Mouse (Mus musculus): ENCODE results near the gene Ikzf1.

Gene Ikzf1

GRCm38 (mm10) chr11:11766736-11767135 is 81.9 kb downstream of the Ikzf1 start:
- no peak for DNase-seq

- DNase-seq: no peak
Measured at GRCm38 (mm10) chr11:11768057-11768456, 83.3 kb downstream of the Ikzf1 start.

DNA sequence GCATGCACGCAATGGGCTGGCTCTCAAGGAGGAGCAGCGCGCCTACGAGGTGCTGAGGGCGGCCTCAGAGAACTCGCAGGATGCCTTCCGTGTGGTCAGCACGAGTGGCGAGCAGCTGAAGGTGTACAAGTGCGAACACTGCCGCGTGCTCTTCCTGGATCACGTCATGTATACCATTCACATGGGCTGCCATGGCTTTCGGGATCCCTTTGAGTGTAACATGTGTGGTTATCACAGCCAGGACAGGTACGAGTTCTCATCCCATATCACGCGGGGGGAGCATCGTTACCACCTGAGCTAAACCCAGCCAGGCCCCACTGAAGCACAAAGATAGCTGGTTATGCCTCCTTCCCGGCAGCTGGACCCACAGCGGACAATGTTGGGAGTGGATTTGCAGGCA is 84.5 kb downstream of the Ikzf1 start:
- no peak for DNase-seq

- DNase-seq: no peak
Measured at GRCm38 (mm10) chr11:11770691-11771090, 85.9 kb downstream of the Ikzf1 start.

- no peak for DNase-seq
Measured at GRCm38 (mm10) chr11:11772196-11772595, 87.4 kb downstream of the Ikzf1 start.

- no peak for DNase-seq
Measured at GRCm38 (mm10) chr11:11774384-11774783, 89.6 kb downstream of the Ikzf1 start.

GRCm38 (mm10) chr11:11774893-11775292 is 90.1 kb downstream of the Ikzf1 start:
- DNase-seq: no peak

GRCm38 (mm10) chr11:11776071-11776821 is 91.4 kb downstream of the Ikzf1 start:
- no peak for DNase-seq

DNA sequence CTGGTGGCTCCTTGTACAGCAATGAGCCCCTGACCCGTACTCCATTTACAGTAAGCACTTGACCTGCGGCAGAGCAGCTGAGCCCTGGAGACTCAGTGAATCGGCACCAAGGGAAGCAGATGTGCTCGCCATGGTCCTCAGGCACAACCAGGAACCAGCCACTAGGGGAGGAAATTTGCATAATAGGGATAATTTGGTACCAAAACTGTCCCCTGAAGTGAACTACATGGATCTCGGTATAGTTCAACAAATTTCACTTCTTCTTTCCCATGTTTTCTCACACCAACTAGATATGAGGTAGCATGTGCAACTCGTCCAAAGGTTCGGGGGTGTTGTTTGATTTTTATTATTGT is 92.0 kb downstream of the Ikzf1 start:
- DNase-seq: no peak

GRCm38 (mm10) chr11:11777246-11777645 is 92.4 kb downstream of the Ikzf1 start:
- no peak for DNase-seq

DNA sequence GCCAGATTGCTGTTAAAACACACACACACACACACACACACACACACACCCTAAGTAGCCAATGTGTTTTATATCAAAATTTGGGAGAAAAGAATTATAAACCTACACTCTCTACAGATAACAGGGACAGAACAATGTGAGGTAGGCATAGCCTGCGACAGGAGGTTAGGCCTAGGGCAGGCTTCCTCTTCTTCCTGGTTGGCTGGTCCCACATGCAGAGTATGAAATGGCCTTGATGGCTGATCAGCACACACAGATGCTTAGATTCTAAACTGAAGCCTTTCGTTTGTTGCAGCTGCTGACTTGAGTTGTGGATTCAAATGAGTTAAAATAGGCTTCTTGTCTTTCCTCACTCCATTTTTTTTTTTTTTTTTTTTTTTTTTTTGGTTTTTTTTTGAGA is 93.0 kb downstream of the Ikzf1 start:
- DNase-seq: no peak

- DNase-seq: no peak
Measured at GRCm38 (mm10) chr11:11778345-11778744, 93.5 kb downstream of the Ikzf1 start.

DNA sequence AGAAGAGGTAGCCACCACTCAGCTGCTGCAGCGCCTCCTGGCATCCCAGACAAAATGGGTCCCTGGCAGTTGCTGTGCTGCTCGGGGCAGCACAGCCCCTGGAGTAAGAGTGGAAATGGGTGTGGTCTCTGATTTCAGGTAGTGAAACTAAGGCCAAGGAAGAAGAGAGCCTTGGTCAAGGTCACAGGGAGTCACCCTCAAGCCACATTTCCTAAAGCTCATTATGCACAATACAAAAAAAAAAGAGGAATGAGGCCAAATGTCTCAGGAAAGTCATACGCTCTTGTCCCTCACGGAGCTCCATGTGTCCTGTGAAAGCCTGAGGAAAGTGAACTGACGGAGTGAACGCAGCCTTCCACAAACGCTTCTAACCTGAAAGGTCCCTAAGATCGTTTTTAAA is 96.9 kb downstream of the Ikzf1 start:
- DNase-seq: no peak

GRCm38 (mm10) chr11:11785457-11785856 is 100.7 kb downstream of the Ikzf1 start:
- DNase-seq: no peak

- peak; percentile 82 for DNase-seq
Measured at GRCm38 (mm10) chr11:11788521-11788974, 103.7 kb downstream of the Ikzf1 start.

- no peak for DNase-seq
Measured at GRCm38 (mm10) chr11:11794626-11795025, 109.8 kb downstream of the Ikzf1 start.

- DNase-seq: no peak
Measured at GRCm38 (mm10) chr11:11798690-11799089, 113.9 kb downstream of the Ikzf1 start.

DNA sequence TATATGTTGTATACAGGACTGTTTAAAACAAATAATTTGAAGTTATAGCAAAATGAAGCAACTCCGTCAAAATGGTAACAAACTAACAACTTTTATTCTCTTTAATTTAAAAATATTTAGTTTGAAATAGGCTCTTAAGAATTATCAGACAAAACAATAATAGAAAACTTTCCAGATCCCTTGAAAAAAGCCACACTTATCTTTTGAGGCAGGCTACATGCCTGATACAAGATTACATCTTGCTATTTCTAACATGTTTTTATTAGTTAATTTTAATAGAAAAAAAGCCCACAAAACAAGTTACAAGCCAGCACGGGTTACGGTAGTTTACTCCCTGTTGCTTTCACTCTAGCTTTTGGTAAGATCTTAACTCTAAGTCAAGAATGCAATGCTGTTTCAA is 115.5 kb downstream of the Ikzf1 start:
- DNase-seq: no peak

- DNase-seq: no peak
Measured at GRCm38 (mm10) chr11:11801067-11801466, 116.3 kb downstream of the Ikzf1 start.

DNA sequence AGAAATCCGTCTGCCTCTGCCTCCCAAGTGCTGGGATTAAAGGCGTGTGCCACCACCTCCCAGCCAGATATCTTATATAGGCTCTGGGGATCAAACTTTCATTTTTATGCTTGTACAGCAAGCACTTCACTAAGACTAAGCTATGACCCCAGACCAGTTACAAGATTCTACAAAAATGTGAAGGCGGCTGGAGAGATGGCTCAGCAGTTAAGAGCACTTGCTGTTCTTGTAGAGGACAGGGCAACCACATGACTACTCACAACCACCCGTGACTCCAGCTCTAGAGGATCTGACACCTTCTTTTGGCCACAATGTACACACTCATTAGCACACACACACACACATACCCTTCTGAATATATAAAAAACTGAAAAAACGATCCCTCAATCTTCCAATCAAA is 119.6 kb downstream of the Ikzf1 start:
- no peak for DNase-seq

GRCm38 (mm10) chr11:11805951-11806350 is 121.1 kb downstream of the Ikzf1 start:
- no peak for DNase-seq

- DNase-seq: peak; percentile 11
Measured at GRCm38 (mm10) chr11:11808035-11808819, 123.4 kb downstream of the Ikzf1 start.

DNA sequence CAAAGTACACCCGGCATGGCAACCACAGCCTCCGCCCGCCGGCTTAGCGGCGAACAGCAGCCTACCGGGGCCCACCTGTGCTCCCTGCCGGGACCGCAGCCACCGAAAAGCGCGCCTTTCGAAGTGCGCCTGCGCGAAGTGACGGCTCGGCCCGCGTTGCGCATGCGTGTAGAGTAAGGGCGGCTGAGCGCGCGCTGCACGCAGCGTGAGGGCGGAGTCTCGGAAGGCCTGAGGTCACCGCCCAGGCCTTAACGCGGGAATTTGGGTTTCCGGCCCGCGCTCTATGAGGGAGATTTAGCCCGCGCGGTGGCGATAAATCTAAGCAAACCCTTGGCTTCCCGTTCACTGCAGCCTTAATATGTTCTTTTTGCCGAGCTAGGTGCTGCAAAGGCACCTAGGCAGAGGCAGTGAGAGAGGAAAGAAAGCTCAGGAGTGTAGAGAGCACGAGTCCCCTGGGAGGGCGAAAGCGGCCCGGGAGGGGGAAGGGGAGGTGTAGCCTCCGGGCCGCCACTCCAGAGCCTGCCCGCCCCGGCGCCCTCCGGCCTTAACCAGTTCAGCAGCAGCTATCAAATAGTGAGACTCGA is 124.1 kb downstream of the Ikzf1 start, which contains the start of gene Fignl1:
Fignl1 (minus strand) TSS at position 143 of the 584 bp plus-strand sequence.
- peak; percentile 99 for DNase-seq
